Mouse (Mus musculus): ENCODE data around the gene Rpl3. TPM values are rescaled to one million over a fixed set of nuclear protein-coding genes. Genes with fewer than 3 reads are reported as not detected.
"Not testable (repeated sequence)": the region's sequence is repeated elsewhere in the genome, so short reads cannot be mapped to it uniquely, and the experiment has no call there.

Gene Rpl3
- total RNA-seq (2021), result 100 to 1,000 TPM; 154 to 183 TPM

DNA sequence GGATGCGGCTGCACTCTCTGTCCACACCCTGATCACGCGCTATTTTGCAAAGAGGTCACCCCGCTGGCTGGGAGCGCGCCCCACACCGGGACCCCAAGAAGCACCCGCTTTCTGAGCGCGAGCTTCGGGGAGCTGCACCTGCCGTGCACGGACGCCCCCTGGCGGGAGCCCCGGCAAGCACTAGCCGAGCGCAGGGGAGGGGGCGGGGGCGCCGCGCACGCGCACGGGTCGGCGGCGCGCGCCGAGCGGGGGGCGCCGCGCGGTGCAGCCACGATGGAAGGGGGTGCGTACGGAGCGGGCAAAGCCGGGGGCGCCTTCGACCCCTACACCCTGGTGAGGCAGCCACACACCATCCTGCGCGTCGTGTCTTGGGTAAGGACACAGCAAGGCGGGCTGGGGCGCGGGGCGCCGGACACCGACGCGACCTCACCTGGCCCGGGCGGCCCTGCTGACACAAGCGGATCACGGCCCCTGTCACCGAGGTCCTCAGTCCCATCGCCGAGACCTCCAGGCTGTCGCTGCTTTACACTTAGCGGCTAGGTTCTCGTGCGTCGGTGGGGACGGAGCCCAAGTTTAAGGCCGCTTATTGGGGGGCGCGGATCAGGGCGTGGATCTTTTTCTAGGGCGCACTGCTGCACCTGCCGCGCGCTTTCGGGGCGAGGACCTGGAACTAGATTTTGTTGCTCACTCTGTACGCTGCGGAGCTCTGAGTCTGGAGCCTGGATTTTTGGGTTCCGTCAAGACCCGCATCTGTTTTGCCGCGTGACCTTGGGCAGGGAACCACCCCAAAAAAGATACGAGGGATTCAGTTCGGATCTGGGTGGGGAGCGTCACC is at the start of gene Rpl3, which contains the start of gene Syngr1:
TSS of gene Rpl3 (minus strand) at position 748 of the 835 bp plus-strand sequence.
TSS of gene Syngr1 (plus strand) at position 214 of the 835 bp plus-strand sequence.
- intact Hi-C loops (cut with DNase I), result loop anchor here (5.0 kb wide), 1 partner anchor 131 kb away; no protein-coding TSS in a partner anchor
- DNase-seq (ENCODE audit: low spot score), result peak; percentile 31

DNA sequence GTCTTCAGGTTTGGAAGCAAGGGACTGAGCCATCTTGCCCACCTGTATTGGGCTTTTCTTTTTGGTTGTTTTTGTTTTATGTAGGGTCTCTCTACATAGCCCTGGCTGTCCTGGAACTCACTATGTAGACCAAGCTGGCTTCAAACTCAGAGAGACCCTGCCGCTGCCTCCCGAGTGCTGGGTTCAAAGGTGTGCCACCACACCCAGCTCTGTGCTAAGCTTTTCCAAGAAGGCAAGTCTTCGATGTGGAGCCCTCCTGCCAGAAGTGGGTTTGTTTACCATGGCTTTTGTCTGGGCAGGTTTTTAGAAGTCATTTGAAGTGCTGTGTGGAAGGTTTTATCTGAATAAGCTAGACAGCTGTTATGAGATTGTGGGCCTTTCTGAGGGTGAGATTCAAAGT is 49.2 kb upstream of the Rpl3 start:
- intact Hi-C loops (cut with DNase I), result no loop called here
- DNase-seq (ENCODE audit: low spot score), result no peak

DNA sequence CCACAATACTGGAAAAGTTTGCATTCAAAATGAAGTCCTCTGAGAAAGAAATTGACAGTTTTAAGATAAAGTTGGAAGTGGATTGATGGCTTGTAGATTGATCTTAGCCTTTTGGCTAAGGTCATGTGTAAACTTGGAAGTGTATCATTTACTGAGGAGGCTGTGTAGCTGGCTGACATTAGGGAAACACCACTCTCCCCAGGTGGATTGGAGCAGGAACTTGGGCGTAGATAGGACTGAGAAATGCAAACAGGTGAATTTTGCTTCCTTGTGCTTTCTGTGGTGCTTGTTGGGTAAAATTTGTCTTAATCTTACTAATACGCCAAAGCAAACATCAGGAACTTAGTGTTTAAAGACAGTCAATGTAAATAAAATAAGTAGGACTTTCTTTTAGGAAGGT is 48.6 kb upstream of the Rpl3 start:
- no peak for DNase-seq (ENCODE audit: low spot score)
- intact Hi-C loops (cut with DNase I), result no loop called here

DNA sequence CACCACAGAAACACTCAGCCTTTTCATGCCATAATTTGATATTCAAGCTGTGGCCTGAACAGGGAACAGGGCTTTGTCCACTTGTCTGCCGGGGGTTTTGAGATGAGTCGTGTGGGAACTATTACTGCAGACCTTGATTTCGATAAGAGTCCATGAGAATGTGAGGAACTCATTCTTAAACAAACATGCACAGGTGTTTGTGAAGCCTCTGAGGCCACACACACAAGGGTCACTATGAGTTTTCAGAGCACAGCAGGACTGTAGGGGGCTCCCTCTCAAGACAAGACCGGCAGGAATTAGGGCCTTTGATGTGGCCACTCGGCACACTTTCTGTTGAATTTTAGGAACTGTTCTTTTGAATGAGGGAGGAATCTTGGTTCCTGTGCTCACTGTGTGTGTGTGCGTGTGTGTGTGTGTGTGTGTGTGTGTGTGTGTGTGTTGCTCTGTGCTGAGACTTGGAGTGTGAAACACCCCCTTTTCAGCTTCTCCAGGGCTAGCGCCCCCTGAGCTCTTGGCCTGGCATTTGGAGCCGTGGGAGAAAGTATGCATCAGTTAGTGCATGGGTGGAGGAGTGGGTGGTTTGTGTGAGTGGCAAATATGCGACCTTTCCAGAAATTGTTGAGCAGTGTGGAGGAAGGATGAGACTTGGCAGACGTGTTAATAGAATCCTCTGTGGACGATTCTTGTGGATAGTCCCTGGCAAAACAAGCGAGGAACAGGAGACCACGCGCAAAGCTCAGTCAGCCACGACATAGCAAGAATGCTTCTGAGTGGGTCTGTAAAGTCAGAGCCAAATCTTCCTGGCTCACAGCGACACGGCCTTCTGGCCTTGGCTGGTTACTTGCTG is 46.5 kb upstream of the Rpl3 start:
- no peak for DNase-seq (ENCODE audit: low spot score)
- intact Hi-C loops (cut with DNase I), result no loop called here

DNA sequence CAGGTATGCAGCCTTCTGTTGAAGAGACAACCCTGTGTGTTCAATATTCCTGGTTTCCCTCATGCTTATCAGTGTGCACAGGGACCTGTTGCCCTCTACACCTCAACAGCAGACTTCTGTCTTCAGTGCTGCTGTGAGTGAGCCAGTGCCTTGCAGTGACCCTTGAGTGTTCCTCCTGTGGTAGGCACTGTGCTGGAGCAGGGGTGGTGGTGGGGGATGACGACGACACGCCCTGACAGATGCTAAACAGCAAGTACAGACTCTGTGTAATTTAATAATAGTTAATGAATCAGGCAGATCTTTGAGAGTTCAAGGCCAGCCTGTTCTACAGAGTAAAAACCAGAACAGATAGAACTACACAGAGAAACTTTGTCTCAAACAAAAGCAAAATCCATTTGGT is 45.0 kb upstream of the Rpl3 start:
- no peak for DNase-seq (ENCODE audit: low spot score)
- intact Hi-C loops (cut with DNase I), result no loop called here

DNA sequence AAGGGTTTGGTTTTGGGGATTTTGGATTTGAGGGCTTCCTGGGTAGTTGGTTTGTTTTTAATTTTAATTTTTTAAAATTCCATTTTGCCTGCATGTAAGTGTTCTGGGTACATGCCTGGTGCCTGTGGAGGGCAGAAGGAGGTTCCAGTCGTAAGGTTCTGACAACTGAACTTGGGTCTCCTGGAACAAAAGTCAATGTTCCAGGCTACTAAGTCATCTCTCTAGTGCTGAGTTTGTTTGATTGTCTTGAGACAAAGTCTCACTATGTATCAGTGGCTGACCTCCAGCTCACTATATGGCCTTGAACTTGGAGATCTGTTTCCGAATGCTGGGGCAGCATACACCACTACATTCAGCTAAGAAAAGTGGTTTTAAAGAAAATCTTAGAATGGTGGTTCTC is 43.8 kb upstream of the Rpl3 start:
- DNase-seq (ENCODE audit: low spot score), result no peak
- intact Hi-C loops (cut with DNase I), result no loop called here

DNA sequence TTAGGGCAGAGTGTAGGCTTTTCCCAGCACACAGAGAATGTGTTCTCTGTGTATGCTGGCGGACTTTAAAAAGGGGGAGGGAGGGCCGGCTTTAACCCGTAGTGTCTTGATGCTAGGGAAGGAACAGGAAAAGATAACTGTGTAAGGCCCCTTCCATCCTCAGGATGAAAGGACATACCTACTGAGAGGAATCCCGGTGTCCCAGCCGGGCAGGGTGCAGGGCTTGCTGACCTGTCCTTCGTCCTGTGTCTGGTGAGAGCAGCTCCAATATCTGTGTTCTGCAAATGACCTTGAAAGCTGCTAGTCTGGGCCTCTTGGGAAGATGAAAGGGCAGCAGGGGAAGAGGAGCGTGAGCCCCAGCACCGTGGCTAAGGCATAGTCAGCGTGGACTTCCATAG is 42.8 kb upstream of the Rpl3 start:
- intact Hi-C loops (cut with DNase I), result loop anchor here (5.0 kb wide), 3 partner anchors 38 to 93 kb away; partner anchors contain the start of gene Mgat3
- no peak for DNase-seq (ENCODE audit: low spot score)

DNA sequence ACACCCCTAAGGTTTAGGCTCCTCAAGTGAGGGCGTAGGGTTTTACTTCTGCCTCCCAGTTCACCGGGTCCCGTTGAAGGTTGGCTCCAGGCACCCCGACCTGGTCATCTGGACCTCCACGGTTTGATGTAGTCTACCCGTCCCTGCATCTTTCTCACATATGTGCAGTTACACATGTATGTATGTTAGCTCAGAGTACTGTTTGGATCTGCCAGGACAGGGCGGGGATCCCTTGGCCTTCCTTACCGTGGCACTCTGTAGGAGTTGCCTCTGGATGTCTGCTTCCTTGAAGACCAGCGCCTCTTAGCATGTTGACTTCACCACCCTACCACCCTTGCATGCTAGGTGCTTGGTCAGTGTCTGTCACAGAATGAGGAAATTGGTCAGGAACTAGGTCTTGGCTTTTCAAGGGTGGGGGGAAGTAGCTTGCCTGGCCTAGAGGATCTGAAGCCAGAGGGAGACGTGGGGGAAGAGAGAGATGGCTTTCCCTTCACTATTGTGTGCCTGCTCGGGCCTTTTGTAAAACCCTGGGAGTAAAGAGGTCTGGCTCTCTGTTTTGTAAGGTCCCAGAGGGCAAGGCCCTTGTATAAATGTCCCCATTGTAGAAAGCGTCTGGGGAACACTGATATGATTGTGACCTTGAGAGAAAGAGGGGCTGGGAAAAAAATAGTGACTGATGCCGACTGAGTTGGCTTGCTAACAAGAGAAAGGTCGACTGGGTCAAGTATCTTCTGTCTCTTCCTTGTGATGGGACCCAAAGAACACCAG is 42.2 kb upstream of the Rpl3 start:
- DNase-seq (ENCODE audit: low spot score), result no peak
- intact Hi-C loops (cut with DNase I), result loop anchor here (5.0 kb wide), 3 partner anchors 38 to 93 kb away; partner anchors contain the start of gene Mgat3

DNA sequence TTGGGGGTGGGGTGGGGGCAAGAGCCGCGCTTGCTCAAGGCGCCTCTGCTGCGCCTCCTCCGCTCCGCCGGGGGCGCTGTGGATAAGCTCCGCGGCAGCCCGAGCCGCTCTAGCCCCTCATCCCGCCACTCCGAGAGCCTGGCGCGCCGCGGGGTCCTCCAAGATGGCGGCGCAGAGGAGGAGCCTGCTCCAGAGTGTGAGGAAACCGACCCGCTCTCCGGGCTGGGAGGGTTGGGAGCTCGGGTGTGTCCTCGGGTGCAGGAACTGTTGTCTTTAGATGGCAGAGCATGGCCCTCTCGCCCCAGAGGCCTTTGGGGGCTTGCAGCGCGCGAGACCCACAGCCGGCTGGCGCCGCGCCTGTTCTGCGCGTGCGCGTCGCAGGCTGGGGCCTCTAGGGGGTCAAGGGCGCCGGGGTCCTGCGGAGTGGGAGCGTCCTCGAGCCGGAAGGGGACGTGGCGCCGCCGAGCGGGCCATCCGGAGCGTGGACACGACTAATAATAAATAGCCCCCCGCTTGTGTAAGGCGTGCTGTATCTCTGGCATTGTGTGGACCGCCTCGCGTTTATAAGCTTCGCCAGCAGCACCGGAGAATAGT is 41.4 kb upstream of the Rpl3 start, which contains the start of gene Tab1:
TSS of gene Tab1 (plus strand) at position 135 of the 594 bp plus-strand sequence.
- intact Hi-C loops (cut with DNase I), result loop anchor here (5.0 kb wide), 3 partner anchors 39 to 94 kb away; partner anchors contain the start of gene Mgat3

DNA sequence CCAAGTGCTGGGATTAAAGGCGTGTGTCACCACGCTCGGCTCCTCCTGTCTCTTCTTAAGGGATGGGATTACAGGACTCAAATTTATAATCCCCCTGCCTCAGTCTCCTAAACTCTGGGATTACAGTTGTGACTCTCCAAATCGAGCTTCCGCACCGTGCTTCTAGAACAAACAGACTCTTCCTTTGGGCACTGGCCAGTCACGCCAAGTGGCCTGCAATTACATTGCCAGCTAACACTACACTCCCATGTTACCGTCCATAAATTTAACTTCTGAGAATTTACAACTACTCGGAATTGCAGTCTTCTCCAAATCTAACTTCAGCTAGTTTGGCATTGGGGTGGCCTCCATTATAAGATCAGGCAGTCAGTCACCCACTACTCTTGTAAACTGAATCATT is 40.8 kb upstream of the Rpl3 start:
- DNase-seq (ENCODE audit: low spot score), result no peak
- intact Hi-C loops (cut with DNase I), result loop anchor here (5.0 kb wide), 3 partner anchors 40 to 95 kb away; partner anchors contain the start of gene Mgat3

More for the DNA sequence above, 41.4 kb upstream of the Rpl3 start, which contains the start of gene Tab1:
- peak; percentile 84 for DNase-seq (ENCODE audit: low spot score)

DNA sequence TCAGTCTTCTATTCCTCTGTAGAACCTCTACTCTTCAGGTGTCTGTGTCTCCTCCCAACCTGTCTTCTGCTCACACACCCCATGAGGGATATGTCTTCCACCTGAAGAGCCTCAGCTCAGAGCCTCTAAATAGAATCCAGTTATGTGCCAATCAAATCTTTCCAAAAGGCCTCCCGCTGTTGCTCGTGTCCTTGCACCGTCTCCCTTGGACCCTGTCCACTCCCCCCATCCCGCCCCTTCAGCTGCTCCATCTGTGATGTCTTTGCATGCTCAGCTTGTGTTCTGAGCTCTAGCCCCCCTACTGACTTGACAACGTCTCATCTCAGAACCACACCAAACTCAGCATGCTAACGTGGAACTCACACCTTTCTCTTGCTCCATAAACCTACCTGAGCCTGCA is 39.8 kb upstream of the Rpl3 start:
- no peak for DNase-seq (ENCODE audit: low spot score)
- intact Hi-C loops (cut with DNase I), result loop anchor here (5.0 kb wide), 3 partner anchors 41 to 96 kb away; partner anchors contain the start of gene Mgat3

DNA sequence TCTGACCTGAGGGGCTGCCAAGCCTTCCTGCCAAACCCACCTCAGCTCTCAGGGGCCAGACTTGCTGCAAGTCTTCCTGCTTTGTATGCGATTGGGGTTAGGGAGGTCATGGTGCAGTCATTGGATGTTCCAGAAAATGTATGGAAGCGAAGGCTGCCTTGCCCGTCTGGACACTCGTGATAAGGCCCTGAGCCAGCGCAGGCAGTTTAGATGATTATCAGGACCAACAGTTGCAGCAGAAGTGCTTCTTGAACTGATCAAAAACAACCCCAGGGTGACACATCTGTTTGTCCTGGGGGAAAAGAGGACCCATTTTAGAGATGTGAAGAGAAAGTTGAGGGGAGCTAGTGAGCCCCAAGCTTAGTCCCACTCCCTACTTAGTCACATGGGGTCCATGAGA is 39.0 kb upstream of the Rpl3 start:
- no peak for DNase-seq (ENCODE audit: low spot score)
- intact Hi-C loops (cut with DNase I), result loop anchor here (5.0 kb wide), 3 partner anchors 42 to 97 kb away; partner anchors contain the start of gene Mgat3

DNA sequence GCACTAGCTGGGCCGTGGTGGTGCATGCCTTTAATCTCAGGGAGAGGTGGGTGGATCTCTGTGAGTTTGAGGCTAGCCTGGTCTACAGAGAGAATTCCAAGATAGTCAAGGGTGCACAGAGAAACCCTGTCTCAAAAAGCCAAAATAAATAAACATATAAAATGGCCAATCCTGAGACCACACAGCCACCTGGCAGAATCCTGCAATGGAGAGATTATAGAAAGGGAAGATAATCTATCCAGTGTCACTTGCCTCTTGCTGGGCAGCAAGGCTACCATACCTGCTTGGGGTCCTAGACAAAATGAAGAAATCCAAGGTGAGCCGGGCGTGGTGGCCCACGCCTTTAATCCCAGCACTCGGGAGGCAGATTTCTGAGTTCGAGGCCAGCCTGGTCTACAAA is 38.3 kb upstream of the Rpl3 start:
- intact Hi-C loops (cut with DNase I), result loop anchor here (5.0 kb wide), 3 partner anchors 42 to 97 kb away; partner anchors contain the start of gene Mgat3
- no peak for DNase-seq (ENCODE audit: low spot score)

DNA sequence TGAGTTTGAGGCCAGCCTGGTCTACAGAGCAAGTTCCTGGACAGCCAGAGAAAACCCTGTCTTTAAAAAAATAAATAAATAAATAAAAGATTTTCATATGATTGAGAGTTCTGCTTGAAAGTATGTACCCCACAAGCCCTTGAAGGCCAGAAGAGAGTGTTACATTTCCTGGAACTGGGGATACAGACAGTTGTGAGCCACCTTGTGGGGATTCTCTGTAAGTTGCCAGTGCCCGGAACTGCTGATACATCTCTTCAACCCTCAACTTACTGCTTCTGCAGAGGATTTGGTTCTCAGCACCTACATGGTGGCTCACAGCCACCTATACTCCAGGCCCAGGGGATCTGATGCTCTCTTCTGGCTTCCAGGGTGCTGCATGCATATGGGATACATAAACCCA is 35.5 kb upstream of the Rpl3 start:
- intact Hi-C loops (cut with DNase I), result no loop called here
- DNase-seq (ENCODE audit: low spot score), result no peak

DNA sequence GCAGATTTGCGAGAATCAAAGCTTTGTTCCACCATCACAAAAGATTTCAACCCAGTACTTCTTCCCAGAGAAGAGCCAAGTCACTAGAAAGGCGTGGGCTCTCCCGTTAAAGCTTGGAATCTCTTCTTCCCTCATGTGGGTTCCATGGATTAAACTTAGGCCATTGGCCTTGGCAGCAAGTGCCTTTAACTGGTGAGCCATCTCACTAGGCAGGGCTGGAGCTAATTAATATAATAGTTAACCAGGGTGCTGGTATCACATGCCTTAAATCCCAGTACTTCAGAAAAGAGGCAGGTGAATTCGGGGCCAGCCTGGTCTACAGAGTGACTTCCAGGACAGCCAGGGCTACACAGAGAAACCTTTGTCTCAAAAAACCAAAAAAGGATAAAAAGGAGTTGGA is 33.0 kb upstream of the Rpl3 start:
- DNase-seq (ENCODE audit: low spot score), result no peak
- intact Hi-C loops (cut with DNase I), result no loop called here

DNA sequence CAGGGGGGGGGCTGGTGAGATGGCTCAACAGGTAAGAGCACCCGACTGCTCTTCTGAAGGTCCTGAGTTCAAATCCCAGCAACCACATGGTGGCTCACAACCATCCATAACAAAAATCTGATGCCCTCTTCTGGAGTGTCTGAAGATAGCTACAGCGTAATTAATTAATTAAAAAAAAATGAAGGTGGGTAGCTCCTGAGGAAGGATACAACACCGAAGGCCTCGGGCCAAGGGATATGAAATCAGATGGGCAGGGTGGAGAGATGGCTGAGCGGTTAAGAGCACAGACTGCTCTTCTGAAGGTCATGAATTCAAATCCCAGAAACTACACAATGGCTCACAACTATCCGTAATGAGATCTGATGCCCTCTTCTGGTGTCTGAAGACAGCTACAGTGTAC is 30.8 kb upstream of the Rpl3 start:
- intact Hi-C loops (cut with DNase I); DNase-seq (ENCODE audit: low spot score): not testable (repeated sequence)

DNA sequence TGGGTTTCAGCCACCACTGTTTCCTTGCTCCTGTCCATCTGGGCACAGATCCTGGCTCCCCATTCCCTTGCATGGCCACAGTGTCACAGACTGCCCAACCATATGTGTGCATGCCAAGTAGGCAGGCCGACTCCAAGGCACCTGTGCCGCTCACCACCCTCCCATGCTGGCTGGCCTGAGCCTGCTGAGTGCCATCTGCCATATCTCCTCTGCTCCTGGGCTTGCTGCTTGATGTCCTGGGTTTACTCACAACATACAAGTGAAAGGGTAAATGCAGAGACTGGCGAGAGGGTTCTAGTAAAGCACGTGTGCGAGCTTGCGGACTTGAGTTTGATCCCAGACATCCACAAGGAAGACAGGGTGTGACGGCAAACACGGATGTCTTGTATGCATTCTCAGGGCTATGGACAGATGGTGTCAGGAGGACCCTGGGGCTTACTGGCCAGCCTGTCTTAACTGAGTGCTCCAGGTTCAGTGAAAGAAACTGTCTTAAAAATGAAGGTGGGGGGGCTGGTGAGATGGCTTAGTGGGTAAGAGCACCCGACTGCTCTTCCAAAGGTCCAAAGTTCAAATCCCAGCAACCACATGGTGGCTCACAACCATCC is 30.2 kb upstream of the Rpl3 start:
- DNase-seq (ENCODE audit: low spot score), result no peak
- intact Hi-C loops (cut with DNase I), result no loop called here

DNA sequence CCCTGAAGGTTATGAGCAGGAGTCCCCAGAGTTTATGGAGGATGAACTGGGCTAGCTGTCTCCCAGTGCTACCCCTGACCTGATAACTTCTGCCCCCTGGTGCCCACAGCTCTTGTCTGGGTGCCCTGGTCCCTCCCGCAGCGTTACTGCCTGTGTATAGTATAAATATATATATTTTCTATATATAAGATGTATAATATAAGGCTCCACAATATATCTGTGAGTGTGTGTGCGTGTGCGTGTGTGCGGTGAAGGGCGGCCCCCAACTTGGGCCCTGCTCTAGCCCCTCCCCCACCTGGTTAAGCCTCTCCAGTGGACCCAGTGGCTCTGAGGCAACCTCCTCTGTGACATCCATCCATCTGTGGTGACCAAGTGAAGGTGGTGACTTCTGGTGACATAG is 27.4 kb upstream of the Rpl3 start:
- no peak for DNase-seq (ENCODE audit: low spot score)
- intact Hi-C loops (cut with DNase I), result no loop called here

DNA sequence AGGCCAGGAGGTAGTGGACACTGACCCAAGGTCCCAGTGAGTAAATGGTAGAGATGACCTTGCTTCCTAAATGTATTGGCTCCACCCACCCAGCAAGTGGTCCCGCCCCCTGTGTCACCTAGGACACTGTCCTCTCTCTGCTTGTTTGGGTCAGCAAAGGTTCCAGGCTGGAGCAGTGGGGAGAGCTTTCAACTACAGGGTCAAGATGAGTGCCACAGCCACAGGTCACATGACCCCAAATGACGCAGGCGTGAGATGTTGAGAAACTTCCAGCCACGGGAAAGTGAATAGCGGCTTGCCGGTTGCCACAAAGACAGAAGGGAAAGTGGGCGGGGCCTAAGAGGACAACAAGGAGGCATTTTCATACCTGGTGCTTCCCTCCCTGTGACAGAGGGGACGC is 25.5 kb upstream of the Rpl3 start:
- intact Hi-C loops (cut with DNase I), result no loop called here
- no peak for DNase-seq (ENCODE audit: low spot score)
